Mouse (Mus musculus): ENCODE data around the gene Chrnb2. TPM values are rescaled to one million over a fixed set of nuclear protein-coding genes. Genes with fewer than 3 reads are reported as not detected.

Chrnb2 gene
- total and polyA plus RNA-seq, 2 experiments from 2014 or later, result 16.2 to 45.6 TPM

DNA sequence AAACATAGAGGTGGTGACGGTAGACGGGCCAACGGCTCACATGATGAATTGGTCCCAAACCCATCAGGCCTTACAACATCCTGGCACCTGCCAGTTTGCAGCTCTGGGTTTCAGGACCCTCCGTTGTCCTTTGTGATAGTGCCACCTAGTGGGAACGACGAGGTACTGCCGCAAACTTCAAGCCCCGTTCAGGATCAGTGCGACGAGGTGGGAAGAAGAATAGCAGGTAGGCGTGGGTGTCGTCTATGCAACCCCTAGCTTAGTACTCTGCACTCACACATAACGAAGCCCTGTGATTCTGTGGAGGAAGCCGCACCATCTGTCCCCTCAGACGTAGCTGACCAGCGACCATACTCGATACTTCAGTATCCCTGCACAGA, 8.1 kb upstream of the Chrnb2 start:
- no peaks in the 10 kb centered on the region for H3K9me3 ChIP-seq (ENCODE audit: low read length)
- peaks cover 21% of the 10 kb centered on the region for H3K4me1 ChIP-seq (ENCODE audit: insufficient read depth, low read length)
- peak overlapping the region; percentile 73 for H3K4me3 ChIP-seq (ENCODE audit: low read length)
- H3K27ac ChIP-seq, result peak overlapping the region; percentile 96
- peak overlapping the region; percentile 66 for H3K4me2 ChIP-seq (ENCODE audit: low read depth, low read length)
- peaks cover 12% of the 10 kb centered on the region; the same call in 1 of the 2 replicates for H3K36me3 ChIP-seq (ENCODE audit: insufficient read depth, low read length)
- peak; percentile 99 for TF ChIP-seq CTCF (IDR thresholded peaks at IDR 0.05; ENCODE audit: low read depth)
- ATAC-seq (peak; percentile 61), DNase-seq (ENCODE audit: low spot score) (peak; percentile 94)
- H3K27me3 ChIP-seq (ENCODE audit: insufficient read depth, low read length), result no peaks in the 10 kb centered on the region
- under 1% methylated on average over 17 of the region's 17 CpGs for WGBS
- H3K9ac ChIP-seq (replicated peaks; ENCODE audit: low read length), result peak overlapping the region; percentile 98

DNA sequence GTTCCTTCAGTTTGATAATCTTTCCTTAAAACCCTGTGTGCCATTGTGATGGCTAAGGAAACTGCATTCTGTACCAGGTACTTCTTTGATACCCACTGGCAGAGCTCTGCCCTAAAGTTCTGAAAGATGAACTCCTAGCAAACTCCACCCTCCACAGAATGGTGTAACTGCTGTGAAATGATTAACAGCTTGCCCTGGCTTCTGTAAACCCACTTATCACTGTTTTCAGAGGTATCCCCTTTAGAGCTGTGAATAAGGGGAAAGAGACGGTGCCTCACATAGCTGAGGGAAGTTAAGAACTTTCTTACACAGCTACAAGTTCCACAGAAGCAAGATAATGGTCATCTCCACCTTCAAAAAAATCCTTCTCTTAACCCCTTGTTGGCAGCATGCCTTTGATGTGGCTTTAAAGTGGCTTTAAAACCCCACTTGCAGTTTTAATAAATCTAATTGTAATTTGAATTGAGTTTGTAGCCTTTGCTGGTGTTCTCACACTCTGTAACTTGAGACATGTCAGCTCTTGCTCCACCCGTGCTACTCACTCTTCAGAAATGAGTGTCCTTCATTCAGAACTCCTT, 6.1 kb upstream of the Chrnb2 start:
- no peak for ATAC-seq
- Histone ChIP-seq H3K4me3 (ENCODE audit: low read length) (no peak overlapping the region), H3K36me3 (ENCODE audit: insufficient read depth, low read length) (no peaks in the 10 kb centered on the region), H3K4me1 (ENCODE audit: insufficient read depth, low read length) (peaks cover 19% of the 10 kb centered on the region), H3K9me3 (ENCODE audit: low read length) (no peaks in the 10 kb centered on the region), H3K27me3 (ENCODE audit: insufficient read depth, low read length) (no peaks in the 10 kb centered on the region), H3K4me2 (ENCODE audit: low read depth, low read length) (no peak overlapping the region), H3K9ac (replicated peaks; ENCODE audit: low read length) (no peak overlapping the region), H3K27ac (no peak overlapping the region)
- WGBS, result 58% methylated on average over 2 of the region's 2 CpGs
- no peak for TF ChIP-seq CTCF (IDR thresholded peaks at IDR 0.05; ENCODE audit: low read depth)
- no peak for DNase-seq (ENCODE audit: low spot score)

DNA sequence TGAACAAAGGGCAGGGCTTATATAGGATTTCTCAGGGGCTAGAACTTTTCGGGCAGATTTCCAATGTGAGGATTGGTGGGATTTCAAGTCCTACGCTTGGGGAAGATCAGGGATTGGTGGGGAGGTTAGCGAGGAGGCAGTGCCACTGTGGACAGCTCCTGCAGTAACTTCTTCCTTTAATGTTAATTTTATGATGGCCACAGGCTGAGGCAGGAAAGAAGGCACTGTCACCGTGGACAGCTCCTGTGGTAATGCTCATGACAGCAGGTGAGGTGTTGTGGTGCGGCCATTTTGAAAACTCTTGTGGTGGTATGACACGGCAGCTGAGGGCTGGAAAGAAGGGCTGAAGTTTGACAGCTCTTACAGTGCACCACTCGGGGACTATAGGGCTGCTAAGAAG, 5.2 kb upstream of the Chrnb2 start:
- ATAC-seq (no peak), DNase-seq (ENCODE audit: low spot score) (no peak)
- H3K27me3 ChIP-seq (ENCODE audit: insufficient read depth, low read length), result no peaks in the 10 kb centered on the region
- 75% methylated on average over 7 of the region's 7 CpGs for WGBS
- no peak overlapping the region for H3K4me3 ChIP-seq (ENCODE audit: low read length)
- H3K4me2 ChIP-seq (ENCODE audit: low read depth, low read length), result no peak overlapping the region
- no peak overlapping the region for H3K27ac ChIP-seq
- TF ChIP-seq CTCF (IDR thresholded peaks at IDR 0.05; ENCODE audit: low read depth), result no peak
- H3K4me1 ChIP-seq (ENCODE audit: insufficient read depth, low read length), result peaks cover 11% of the 10 kb centered on the region
- H3K9me3 ChIP-seq (ENCODE audit: low read length), result no peaks in the 10 kb centered on the region
- no peaks in the 10 kb centered on the region for H3K36me3 ChIP-seq (ENCODE audit: insufficient read depth, low read length)
- H3K9ac ChIP-seq (replicated peaks; ENCODE audit: low read length), result no peak overlapping the region

DNA sequence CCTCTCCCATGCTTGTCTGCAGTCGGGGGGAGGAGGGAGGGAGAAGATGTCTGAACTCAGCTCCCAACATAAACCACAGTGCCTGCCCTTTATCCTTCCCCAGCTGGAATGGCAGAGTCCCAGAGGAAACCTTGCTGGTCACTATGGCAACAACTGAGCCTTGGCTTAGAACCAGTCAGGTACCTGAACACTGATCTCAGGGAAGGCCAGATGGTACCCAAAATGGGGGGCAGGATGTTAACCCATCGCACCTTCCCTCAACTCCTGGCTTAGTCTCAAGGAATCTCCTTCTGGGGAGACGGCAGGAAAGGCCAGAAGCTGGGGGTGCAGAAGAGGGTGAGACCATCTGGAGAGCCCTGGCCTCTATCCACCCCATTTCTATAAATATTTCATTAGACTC, 4.6 kb downstream of the Chrnb2 start:
- Histone ChIP-seq H3K27ac (peak overlapping the region; percentile 11; the same call in 1 of the 2 replicates), H3K9me3 (ENCODE audit: low read length) (no peaks in the 10 kb centered on the region), H3K4me3 (ENCODE audit: low read length) (0 out of 2 replicates have a peak overlapping the region, but pooled peaks have one; percentile 15), H3K9ac (replicated peaks; ENCODE audit: low read length) (0 out of 2 replicates have a peak overlapping the region, but pooled peaks have one; percentile 37), H3K4me2 (ENCODE audit: low read depth, low read length) (peak overlapping the region; percentile 44), H3K27me3 (ENCODE audit: insufficient read depth, low read length) (no peaks in the 10 kb centered on the region), H3K4me1 (ENCODE audit: insufficient read depth, low read length) (peaks cover 23% of the 10 kb centered on the region), H3K36me3 (ENCODE audit: insufficient read depth, low read length) (peaks cover 5% of the 10 kb centered on the region; the same call in 1 of the 2 replicates)
- ATAC-seq (no peak), DNase-seq (ENCODE audit: low spot score) (peak; percentile 48)
- 36% methylated on average over 3 of the region's 3 CpGs for WGBS
- TF ChIP-seq CTCF (IDR thresholded peaks at IDR 0.05; ENCODE audit: low read depth), result no peak

DNA sequence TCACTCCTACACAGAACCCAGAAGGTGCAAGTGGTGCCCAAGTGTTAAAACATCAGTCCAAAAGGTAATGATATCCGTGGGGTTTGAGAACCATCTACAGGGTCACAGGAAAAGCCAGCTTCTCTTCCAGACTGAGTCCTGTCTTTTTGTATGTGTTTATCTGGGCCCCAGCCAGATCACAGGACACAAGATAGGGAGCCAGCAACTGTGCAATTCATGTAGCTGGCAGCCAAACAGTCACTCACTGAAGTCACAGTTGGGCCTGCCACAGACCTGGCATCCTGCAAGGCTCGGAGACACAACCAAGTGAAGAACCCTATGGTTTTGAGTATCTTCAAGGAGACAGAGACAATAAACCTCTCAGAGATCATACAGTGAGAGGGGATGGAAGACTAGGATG, 6.6 kb downstream of the Chrnb2 start:
- no peak for TF ChIP-seq CTCF (IDR thresholded peaks at IDR 0.05; ENCODE audit: low read depth)
- no peak overlapping the region for H3K4me3 ChIP-seq (ENCODE audit: low read length)
- ATAC-seq (no peak), DNase-seq (ENCODE audit: low spot score) (no peak)
- H3K9me3 ChIP-seq (ENCODE audit: low read length), result no peaks in the 10 kb centered on the region
- H3K27ac ChIP-seq, result no peak overlapping the region
- WGBS, result 75% methylated on average over 2 of the region's 2 CpGs
- H3K9ac ChIP-seq (replicated peaks; ENCODE audit: low read length), result no peak overlapping the region
- no peak overlapping the region for H3K4me2 ChIP-seq (ENCODE audit: low read depth, low read length)
- peaks cover 16% of the 10 kb centered on the region for H3K4me1 ChIP-seq (ENCODE audit: insufficient read depth, low read length)
- no peaks in the 10 kb centered on the region for H3K27me3 ChIP-seq (ENCODE audit: insufficient read depth, low read length)
- peaks cover 5% of the 10 kb centered on the region; the same call in 1 of the 2 replicates for H3K36me3 ChIP-seq (ENCODE audit: insufficient read depth, low read length)

DNA sequence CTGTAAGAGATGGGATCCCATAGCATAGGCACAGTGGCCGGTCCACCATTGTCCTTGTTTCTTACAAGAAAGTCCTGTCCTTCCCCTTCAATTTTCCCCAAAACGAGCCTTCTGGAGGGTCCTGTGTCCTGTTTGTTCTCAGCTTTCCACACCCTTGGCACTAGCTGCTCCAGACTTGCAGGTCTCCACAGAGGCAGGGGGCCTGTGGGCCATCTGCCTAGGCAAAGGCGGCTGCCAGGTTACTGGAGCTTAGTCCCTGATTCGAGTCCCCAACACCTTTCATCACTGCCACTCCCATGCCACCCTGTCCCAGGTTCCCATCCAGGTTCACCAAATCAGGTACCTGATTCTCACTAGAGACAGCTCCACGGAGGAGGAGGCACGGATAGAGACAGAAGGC, 9.1 kb downstream of the Chrnb2 start:
- Histone ChIP-seq H3K27me3 (ENCODE audit: insufficient read depth, low read length) (no peaks in the 10 kb centered on the region), H3K9me3 (ENCODE audit: low read length) (no peaks in the 10 kb centered on the region), H3K36me3 (ENCODE audit: insufficient read depth, low read length) (peaks cover 28% of the 10 kb centered on the region; the same call in 1 of the 2 replicates), H3K4me2 (ENCODE audit: low read depth, low read length) (no peak overlapping the region), H3K9ac (replicated peaks; ENCODE audit: low read length) (no peak overlapping the region), H3K27ac (no peak overlapping the region), H3K4me3 (ENCODE audit: low read length) (no peak overlapping the region), H3K4me1 (ENCODE audit: insufficient read depth, low read length) (peaks cover 14% of the 10 kb centered on the region)
- no peak for DNase-seq (ENCODE audit: low spot score)
- no peak for ATAC-seq
- TF ChIP-seq CTCF (IDR thresholded peaks at IDR 0.05; ENCODE audit: low read depth), result no peak
- 72% methylated on average over 6 of the region's 6 CpGs for WGBS

DNA sequence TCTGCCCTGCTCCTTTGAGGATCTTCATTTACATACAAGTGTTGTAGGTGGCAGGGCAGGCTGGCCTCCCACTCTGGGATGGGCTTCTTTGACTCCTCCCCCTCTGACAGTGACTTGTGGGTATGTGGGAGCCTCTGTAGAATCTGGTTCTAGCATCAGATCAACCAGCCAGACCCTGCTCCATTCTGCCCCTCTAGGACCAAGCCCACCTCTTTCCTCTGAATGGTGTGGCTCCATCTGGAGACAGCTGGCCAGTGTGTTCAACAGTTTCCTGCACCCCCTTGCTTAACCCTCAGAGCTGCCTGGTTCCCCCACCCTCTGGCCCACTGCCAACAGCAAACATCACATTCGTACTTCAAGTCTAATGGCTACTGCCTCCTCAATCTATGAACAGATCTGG, 12.1 kb downstream of the Chrnb2 start:
- no peak overlapping the region for H3K4me2 ChIP-seq (ENCODE audit: low read depth, low read length)
- no peaks in the 10 kb centered on the region for H3K27me3 ChIP-seq (ENCODE audit: insufficient read depth, low read length)
- H3K9ac ChIP-seq (replicated peaks; ENCODE audit: low read length), result no peak overlapping the region
- 22% methylated on average over 1 of the region's 1 CpGs for WGBS
- no peak overlapping the region for H3K4me3 ChIP-seq (ENCODE audit: low read length)
- H3K9me3 ChIP-seq (ENCODE audit: low read length), result no peaks in the 10 kb centered on the region
- peaks cover 48% of the 10 kb centered on the region for H3K36me3 ChIP-seq (ENCODE audit: insufficient read depth, low read length)
- 0 out of 2 replicates have a peak overlapping the region, but pooled peaks have one; percentile 3 for H3K27ac ChIP-seq
- ATAC-seq, result peak; percentile 22; the same call in 1 of the 2 replicates
- TF ChIP-seq CTCF (IDR thresholded peaks at IDR 0.05; ENCODE audit: low read depth), result no peak
- DNase-seq (ENCODE audit: low spot score), result no peak
- H3K4me1 ChIP-seq (ENCODE audit: insufficient read depth, low read length), result no peaks in the 10 kb centered on the region

Measured in hindbrain, postnatal 0 days (tissue).